Comparison of ENCODE assay signal across 8 mouse cellular contexts in genomic region chr12:78861496-78862253, GRCm38 (mm10). TPM values are rescaled to one million over a fixed set of nuclear protein-coding genes. Genes with fewer than 3 reads are reported as not detected.
DNase-seq lines count a peak whose midpoint lies in the region; ATAC-seq lines count a peak whose summit lies in the region.

TSS of gene Atp6v1d (minus strand) at chr12:78861638.
TSS of gene Eif2s1 (plus strand) at chr12:78861819.

- H3K27ac ChIP-seq in heart, embryonic 10.5 days = peak within 1 kb of the TSS; percentile 92
- H3K27ac ChIP-seq in kidney, embryonic 15.5 days = peak within 1 kb of the TSS; percentile 94

- H3K4me3 ChIP-seq in heart, embryonic 10.5 days = peak within 1 kb of the TSS; percentile 90
- peak within 1 kb of the TSS; percentile 92 for H3K4me3 ChIP-seq in kidney, embryonic 15.5 days (replicated peaks)

- H3K9me3 ChIP-seq in heart, embryonic 10.5 days = no peaks in the 10 kb centered on the region
- no peaks in the 10 kb centered on the region for H3K9me3 ChIP-seq in kidney, embryonic 15.5 days (replicated peaks)

- peaks cover 15% of the 10 kb centered on the region for H3K36me3 ChIP-seq in heart, embryonic 10.5 days
- H3K36me3 ChIP-seq in kidney, embryonic 15.5 days = peaks cover 5% of the 10 kb centered on the region; the same call in 1 of the 2 replicates

- ATAC-seq in erythroblast, adult 5-6 weeks (replicated peaks; ENCODE audit: low FRiP score, poor library complexity, severe bottlenecking) = peak; percentile 88
- ATAC-seq in kidney, embryonic 15.5 days (replicated peaks; ENCODE audit: low FRiP score) = peak; percentile 100
- peak; percentile 96 for ATAC-seq in monocyte, adult 5-6 weeks (replicated peaks; ENCODE audit: insufficient number of reproducible peaks, low FRiP score, low TSS enrichment, poor library complexity, severe bottlenecking)

- H3K9ac ChIP-seq in kidney, embryonic 15.5 days = peak within 1 kb of the TSS; percentile 95

- DNase-seq in B cell, adult 2 months = peak; percentile 97 to 98
- DNase-seq in brain, adult 2 months (ENCODE audit: low read depth, low spot score) = peak; percentile 100
- DNase-seq in heart, embryonic 10.5 days (ENCODE audit: low spot score) = peak; percentile 99
- DNase-seq in liver = peak; percentile 98
- peak; percentile 95 to 97 for DNase-seq in spleen, postnatal 4 days (ENCODE audit: low spot score in 2 of 2)

- peak within 1 kb of the TSS; percentile 79 for H3K4me2 ChIP-seq in kidney, embryonic 15.5 days

- H3K27me3 ChIP-seq in heart, embryonic 10.5 days (ENCODE audit: insufficient read depth, poor library complexity, severe bottlenecking) = no peaks in the 10 kb centered on the region
- H3K27me3 ChIP-seq in kidney, embryonic 15.5 days = no peaks in the 10 kb centered on the region

- H3K4me1 ChIP-seq in heart, embryonic 10.5 days = peaks cover 15% of the 10 kb centered on the region
- H3K4me1 ChIP-seq in kidney, embryonic 15.5 days = peaks cover 19% of the 10 kb centered on the region

- under 1% methylated on average over 55 of the region's 55 CpGs for WGBS in heart, embryonic 10.5 days
- WGBS in kidney, embryonic 15.5 days = under 1% methylated on average over 55 of the region's 55 CpGs

RNA-seq across cellular contexts. Expression of gene Atp6v1d, which starts in this region (rescaled TPM):
- 52.5 and 69.0 TPM in 2 replicates for total RNA-seq in erythroblast, adult 5-6 weeks (2015; ENCODE audit: low replicate concordance)
- total RNA-seq in erythroblast, adult 5-6 weeks (2017; ENCODE audit: low replicate concordance) = 22.2 and 35.0 TPM in 2 replicates
- polyA plus RNA-seq in heart, embryonic 10.5 days (2016; fragmentation: Nextera tagmentation; extraction: Ambion mirVana) = 74.7 and 75.6 TPM in 2 replicates
- 58.9 and 61.1 TPM in 2 replicates for polyA plus RNA-seq in kidney, embryonic 15.5 days (2015; fragmentation: Nextera tagmentation; extraction: Ambion mirVana)
- 51.9 to 61.1 TPM (median 55.7 TPM) in 3 replicates for total RNA-seq in monocyte, adult 5-6 weeks (2017)

RNA-seq across cellular contexts. Expression of gene Eif2s1, which starts in this region (rescaled TPM):
- total RNA-seq in erythroblast, adult 5-6 weeks (2015; ENCODE audit: low replicate concordance) = 55.4 and 106 TPM in 2 replicates
- total RNA-seq in erythroblast, adult 5-6 weeks (2017; ENCODE audit: low replicate concordance) = 34.9 and 45.3 TPM in 2 replicates
- polyA plus RNA-seq in heart, embryonic 10.5 days (2016; fragmentation: Nextera tagmentation; extraction: Ambion mirVana) = 230 and 281 TPM in 2 replicates
- 208 and 223 TPM in 2 replicates for polyA plus RNA-seq in kidney, embryonic 15.5 days (2015; fragmentation: Nextera tagmentation; extraction: Ambion mirVana)
- total RNA-seq in monocyte, adult 5-6 weeks (2017) = 55.0 to 78.3 TPM (median 61.4 TPM) in 3 replicates

Comparison
In these comparisons a context has a peak if more than half of its experiments do, and no peak if none do; other contexts are left out.
1. Peak in every context shown above with its lines: DNase-seq, ATAC-seq, H3K4me3 ChIP-seq and H3K27ac ChIP-seq.